Mouse (Mus musculus) heart, adult 2 months (tissue): ENCODE measurements at regions not wholly inside any gene's neighbourhood (a gene's known extent, or its start where the extent isn't known, plus 50 kb on each side); places are given as distances from the start of the nearest gene placed in this dataset.

ENCODE experiments used
- CTCF ChIP-seq: fragments of 200-600 bp; IDR thresholded peaks from 2 replicates; pipeline ENCODE4 v1.8.1; 2022; ENCODE audit warnings: antibody characterized with exemption, mild to moderate bottlenecking, moderate library complexity
- EP300 ChIP-seq: fragments of 200-500 bp; IDR thresholded peaks from 2 replicates; pipeline ENCODE4 v1.6.1; 2011; ENCODE audit warnings: low read depth, low read length, control low read depth; ENCODE audit not compliant: insufficient read depth
- POLR2A ChIP-seq: fragments of 200-500 bp; IDR thresholded peaks from 2 replicates; pipeline ENCODE4 v1.6.1; 2011; ENCODE audit warnings: mild to moderate bottlenecking, low read depth, low read length, control low read depth; ENCODE audit not compliant: insufficient read depth

DNA sequence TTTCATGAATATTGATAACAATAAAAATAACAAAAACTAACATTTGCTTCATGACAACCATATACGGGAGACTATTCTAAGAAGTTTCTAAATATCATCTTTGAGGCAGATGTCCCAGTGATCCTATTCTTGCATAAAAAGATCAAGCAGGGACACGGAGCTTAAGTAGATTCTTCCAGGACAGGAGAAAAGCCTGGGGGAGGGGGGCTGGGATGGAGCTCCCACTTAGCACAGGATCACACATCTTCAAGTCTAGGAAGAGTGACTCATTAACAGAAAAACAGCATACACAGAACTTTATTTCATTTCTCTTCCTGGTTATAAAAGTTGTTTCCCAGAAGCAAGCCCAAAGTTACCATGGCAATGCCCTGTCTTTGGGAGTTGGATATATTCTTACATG, 93.6 kb downstream of the Gm815 start:
- TF ChIP-seq POLR2A (no peak), CTCF (no peak), EP300 (no peak)
